Mouse (Mus musculus) forebrain, postnatal 0 days (tissue): ENCODE data around the gene Galntl6. TPM values are rescaled to one million over a fixed set of nuclear protein-coding genes. Genes with fewer than 3 reads are reported as not detected.
A peak's percentile ranks its signal among the peaks of the same experiment; 100 is the strongest.

ENCODE experiments used
- ATAC-seq: fragments of 200-750 bp; cut with Nextera tagmentation; 2 replicates; pipeline ENCODE4 v1.8.0; 2017; ENCODE audit warnings: mild to moderate bottlenecking, moderate library complexity
- DNase-seq: peaks from one replicate; pipeline ENCODE4 v3.0.0-alpha.2; 2015
- H3K27ac ChIP-seq: fragments of 300-500 bp; sonication (generic); 2 replicates; pipeline ENCODE4 v1.5.1; 2014; ENCODE audit warnings: low read depth, mild to moderate bottlenecking, antibody characterized with exemption, low read length, moderate library complexity, mixed read lengths
- H3K27me3 ChIP-seq: fragments of 300-500 bp; sonication (generic); 2 replicates; pipeline ENCODE4 v1.6.1; 2014; ENCODE audit warnings: mild to moderate bottlenecking, low read length, mixed read lengths; ENCODE audit not compliant: insufficient read depth
- H3K36me3 ChIP-seq: fragments of 300-500 bp; sonication (generic); 2 replicates; pipeline ENCODE4 v1.6.1; 2014; ENCODE audit warnings: mild to moderate bottlenecking, moderate library complexity; ENCODE audit not compliant: insufficient read depth
- H3K4me1 ChIP-seq: fragments of 300-500 bp; sonication (generic); 2 replicates; pipeline ENCODE4 v1.6.1; 2014; ENCODE audit warnings: antibody characterized with exemption; ENCODE audit not compliant: insufficient read depth
- H3K4me2 ChIP-seq: fragments of 300-500 bp; sonication (generic); 2 replicates; pipeline ENCODE4 v1.6.1; 2014; ENCODE audit warnings: low read depth, mild to moderate bottlenecking, moderate library complexity
- H3K4me3 ChIP-seq: fragments of 300-500 bp; sonication (generic); 2 replicates; pipeline ENCODE4 v1.5.1; 2014; ENCODE audit warnings: low read depth, low read length, mixed read lengths
- H3K9ac ChIP-seq: fragments of 300-500 bp; sonication (generic); 2 replicates; pipeline ENCODE4 v1.6.1; 2014; ENCODE audit warnings: mild to moderate bottlenecking
- H3K9me3 ChIP-seq: fragments of 300-500 bp; sonication (generic); 2 replicates; pipeline ENCODE4 v1.6.1; 2016; ENCODE audit warnings: low read length
- CTCF ChIP-seq: sonication (generic); IDR thresholded peaks from 2 replicates; pipeline ENCODE4 v1.5.1; 2016; ENCODE audit warnings: antibody characterized with exemption, control low read depth, low read depth
- WGBS: fragments of 180-500 bp; shearing (Covaris S2); extraction: QIAGEN DNeasy Blood & Tissue Kit; methylation state at CpG from one replicate; pipeline ENCODE4 v1.1.7; 2014; 5-methylcytosine and 5-hydroxymethylcytosine counted together
- polyA plus RNA-seq: library from polyadenylated mRNA; unstranded; fragments of >200 nt; fragmentation: Nextera tagmentation; extraction: Ambion mirVana; gene quantifications from 2 replicates; pipeline ENCODE4 v1.2.1, GENCODE M21; 2015
- total RNA-seq: library from RNA; depleted of rRNA; stranded (reverse); fragments of >200 nt; gene quantifications from 2 replicates; pipeline ENCODE4 v1.2.3, GENCODE M21; 2014

Gene Galntl6
- total and polyA plus RNA-seq, 2 experiments from 2014 or later, result 15.0 to 27.8 TPM

GRCm38 (mm10) chr8:58911677-58912076 is 763 bp downstream of the Galntl6 start, which contains the start of gene BC030500:
BC030500 (plus strand) TSS chr8:58911755.
- 3% methylated on average over 14 of the region's 14 CpGs for WGBS
- peak within 1 kb of the TSS; percentile 64 for H3K9ac ChIP-seq
- H3K36me3 ChIP-seq, result no peaks in the 10 kb centered on the region
- DNase-seq (peak; percentile 4), ATAC-seq (no peak)
- no peaks in the 10 kb centered on the region for H3K4me1 ChIP-seq
- no peaks in the 10 kb centered on the region for H3K27me3 ChIP-seq
- peak within 1 kb of the TSS; percentile 76 for H3K4me2 ChIP-seq
- no peak for TF ChIP-seq CTCF
- H3K9me3 ChIP-seq, result no peaks in the 10 kb centered on the region
- peak within 1 kb of the TSS; percentile 76 for H3K27ac ChIP-seq
- H3K4me3 ChIP-seq, result peak within 1 kb of the TSS; percentile 60

DNA sequence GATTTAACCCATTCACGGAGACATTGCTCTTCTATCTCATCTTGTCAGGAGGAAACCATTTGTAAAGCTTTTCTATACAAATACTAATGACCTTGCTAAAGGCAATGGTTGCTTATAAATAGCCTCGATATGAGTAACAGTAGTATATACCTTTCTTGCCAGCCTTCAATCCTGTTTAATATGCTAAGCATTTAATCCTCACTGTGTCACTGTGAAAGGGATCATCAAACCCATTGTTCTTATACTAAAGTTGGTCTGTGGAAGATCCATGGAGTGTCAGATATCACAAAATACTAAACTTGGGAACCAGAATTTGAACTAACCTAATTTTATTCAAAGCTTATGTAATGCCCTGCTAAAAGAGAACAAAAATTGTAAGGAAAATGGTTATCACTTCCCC is 8.0 kb downstream of the Galntl6 start:
- no peak for ATAC-seq
- H3K27ac ChIP-seq, result no peak overlapping the region

GRCm38 (mm10) chr8:58895960-58896359 is 16.5 kb downstream of the Galntl6 start:
- H3K4me1 ChIP-seq, result no peaks in the 10 kb centered on the region
- no peak overlapping the region for H3K9ac ChIP-seq
- ATAC-seq, result no peak
- no peaks in the 10 kb centered on the region for H3K9me3 ChIP-seq
- no peak for DNase-seq
- WGBS, result 66% methylated on average over 6 of the region's 6 CpGs
- no peaks in the 10 kb centered on the region for H3K27me3 ChIP-seq
- no peak overlapping the region for H3K4me2 ChIP-seq
- TF ChIP-seq CTCF, result no peak
- H3K36me3 ChIP-seq, result no peaks in the 10 kb centered on the region
- no peak overlapping the region for H3K27ac ChIP-seq
- no peak overlapping the region for H3K4me3 ChIP-seq

More for the DNA sequence above, 8.0 kb downstream of the Galntl6 start:
- H3K27me3 ChIP-seq, result no peaks in the 10 kb centered on the region
- WGBS, result 10% methylated on average over 2 of the region's 2 CpGs
- no peak overlapping the region for H3K9ac ChIP-seq
- DNase-seq, result no peak
- H3K9me3 ChIP-seq, result no peaks in the 10 kb centered on the region
- TF ChIP-seq CTCF, result no peak
- H3K4me3 ChIP-seq, result no peak overlapping the region
- no peaks in the 10 kb centered on the region for H3K4me1 ChIP-seq
- no peak overlapping the region for H3K4me2 ChIP-seq
- no peaks in the 10 kb centered on the region for H3K36me3 ChIP-seq

- no peak for ATAC-seq
- Histone ChIP-seq H3K4me1 (no peaks in the 10 kb centered on the region), H3K27me3 (no peaks in the 10 kb centered on the region), H3K27ac (no peak overlapping the region), H3K9me3 (no peaks in the 10 kb centered on the region), H3K9ac (no peak overlapping the region), H3K4me2 (no peak overlapping the region), H3K36me3 (no peaks in the 10 kb centered on the region), H3K4me3 (no peak overlapping the region)
- TF ChIP-seq CTCF, result no peak
- no peak for DNase-seq
- 85% methylated on average over 3 of the region's 3 CpGs for WGBS
Observed at GRCm38 (mm10) chr8:58890591-58890990, 21.8 kb downstream of the Galntl6 start.

GRCm38 (mm10) chr8:58886405-58886804 is 26.0 kb downstream of the Galntl6 start:
- Histone ChIP-seq H3K27ac (no peak overlapping the region), H3K4me1 (no peaks in the 10 kb centered on the region), H3K9ac (no peak overlapping the region), H3K36me3 (no peaks in the 10 kb centered on the region), H3K9me3 (no peaks in the 10 kb centered on the region), H3K4me2 (no peak overlapping the region), H3K27me3 (no peaks in the 10 kb centered on the region), H3K4me3 (no peak overlapping the region)
- 8% methylated on average over 1 of the region's 1 CpGs for WGBS
- no peak for ATAC-seq
- DNase-seq, result no peak
- TF ChIP-seq CTCF, result peak; percentile 46; the same call in 1 of the 2 replicates

GRCm38 (mm10) chr8:58824347-58824746 is 88.1 kb downstream of the Galntl6 start:
- ATAC-seq (peak; percentile 59; the same call in 1 of the 2 replicates), DNase-seq (no peak)
- no peak overlapping the region for H3K27ac ChIP-seq
- no peak overlapping the region for H3K4me2 ChIP-seq
- no peaks in the 10 kb centered on the region for H3K9me3 ChIP-seq
- no peaks in the 10 kb centered on the region for H3K36me3 ChIP-seq
- H3K27me3 ChIP-seq, result no peaks in the 10 kb centered on the region
- no peak overlapping the region for H3K9ac ChIP-seq
- no peak overlapping the region for H3K4me3 ChIP-seq
- no peaks in the 10 kb centered on the region for H3K4me1 ChIP-seq
- TF ChIP-seq CTCF, result no peak

- Histone ChIP-seq H3K4me2 (no peak overlapping the region), H3K9ac (no peak overlapping the region), H3K27ac (no peak overlapping the region), H3K9me3 (no peaks in the 10 kb centered on the region), H3K36me3 (no peaks in the 10 kb centered on the region), H3K4me1 (no peaks in the 10 kb centered on the region), H3K4me3 (no peak overlapping the region), H3K27me3 (no peaks in the 10 kb centered on the region)
- ATAC-seq (peak; percentile 60), DNase-seq (peak; percentile 29)
- no peak for TF ChIP-seq CTCF
Observed at GRCm38 (mm10) chr8:58805190-58805589, 107.2 kb downstream of the Galntl6 start.
